Mouse (Mus musculus) urinary bladder, postnatal 10 days (tissue): ENCODE data around the gene Ift43.

Experiments used
- DNase-seq: peaks from one replicate; pipeline ENCODE4 v3.0.0; 2022; ENCODE audit warnings: low spot score

Gene Ift43

GRCm38 (mm10) chr12:86078553-86079201 lies 3.7 kb upstream of the Ift43 start, which contains the start of gene Tgfb3:
Gene Tgfb3 (minus strand): TSS chr12:86079041.
- DNase-seq = no peak

GRCm38 (mm10) chr12:86079202-86079667 lies 3.1 kb upstream of the Ift43 start:
- DNase-seq = peak; percentile 63

GRCm38 (mm10) chr12:86085873-86086272 lies 3.5 kb downstream of the Ift43 start:
- DNase-seq = no peak

GRCm38 (mm10) chr12:86086550-86086949 lies 4.2 kb downstream of the Ift43 start:
- no peak for DNase-seq

DNA sequence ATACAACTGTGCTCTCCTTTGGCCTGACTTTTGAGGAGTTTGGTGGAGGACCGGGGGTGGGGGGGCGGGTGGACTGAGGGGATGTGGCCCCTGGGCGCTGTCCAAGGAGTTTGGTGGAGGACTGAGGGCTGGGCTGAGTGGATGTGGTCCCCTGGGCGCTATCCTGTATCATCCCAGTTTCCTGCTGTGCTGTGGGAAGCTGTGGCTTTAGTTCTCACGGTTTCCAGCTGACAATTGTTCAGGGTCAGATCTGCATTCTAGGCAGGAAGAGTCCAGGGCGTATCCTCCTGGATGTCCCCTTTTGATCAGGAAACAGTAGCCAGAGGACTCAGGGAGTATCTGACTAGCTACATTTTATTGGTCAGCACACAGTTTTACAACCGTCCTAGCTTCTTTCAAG lies 5.7 kb downstream of the Ift43 start:
- DNase-seq = no peak

DNA sequence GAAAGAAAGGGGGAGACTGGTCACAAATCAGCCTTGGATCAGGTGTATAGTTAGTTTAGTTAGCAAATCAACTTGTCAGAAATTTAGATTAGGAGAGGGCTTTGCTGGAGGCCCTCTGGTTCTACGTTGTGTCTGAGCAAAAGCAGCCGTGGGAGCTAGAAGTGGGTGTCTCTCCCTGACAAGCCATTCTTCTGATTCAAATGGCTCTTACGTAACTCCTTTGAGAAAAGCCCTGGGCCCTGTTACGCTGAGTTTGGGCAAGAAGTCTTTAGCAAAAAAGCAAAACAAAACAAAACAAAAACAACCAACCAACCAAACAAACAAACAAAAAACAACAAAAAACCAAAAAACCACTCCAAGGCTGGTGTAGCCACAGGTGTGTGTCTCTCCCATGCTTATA lies 8.4 kb downstream of the Ift43 start:
- no peak for DNase-seq

DNA sequence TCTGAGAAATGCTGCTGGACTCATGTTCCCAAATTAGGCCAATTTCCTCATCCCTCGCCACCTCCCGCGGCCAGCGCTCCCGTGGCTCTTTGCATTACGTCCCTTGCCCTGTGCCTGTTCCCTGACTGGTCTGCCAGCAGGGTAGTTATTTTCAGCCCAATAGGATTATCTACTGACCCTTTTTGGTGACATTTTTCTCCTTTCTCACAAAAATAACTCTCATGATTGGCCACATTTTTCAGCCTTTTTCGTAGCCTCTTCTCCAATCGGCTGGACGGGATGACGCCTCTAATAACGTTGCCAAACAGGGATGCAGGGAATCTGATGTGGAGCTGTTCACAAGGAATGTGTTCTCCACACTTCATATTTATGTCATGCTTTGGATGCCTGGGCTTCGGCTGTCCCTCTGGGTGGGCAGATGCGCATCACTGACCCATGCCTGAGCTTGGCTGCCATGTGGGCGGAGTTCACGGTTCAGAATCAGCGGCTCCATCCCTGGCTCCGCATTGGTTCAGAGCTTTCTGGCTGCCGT lies 9.3 kb downstream of the Ift43 start:
- DNase-seq = no peak

DNA sequence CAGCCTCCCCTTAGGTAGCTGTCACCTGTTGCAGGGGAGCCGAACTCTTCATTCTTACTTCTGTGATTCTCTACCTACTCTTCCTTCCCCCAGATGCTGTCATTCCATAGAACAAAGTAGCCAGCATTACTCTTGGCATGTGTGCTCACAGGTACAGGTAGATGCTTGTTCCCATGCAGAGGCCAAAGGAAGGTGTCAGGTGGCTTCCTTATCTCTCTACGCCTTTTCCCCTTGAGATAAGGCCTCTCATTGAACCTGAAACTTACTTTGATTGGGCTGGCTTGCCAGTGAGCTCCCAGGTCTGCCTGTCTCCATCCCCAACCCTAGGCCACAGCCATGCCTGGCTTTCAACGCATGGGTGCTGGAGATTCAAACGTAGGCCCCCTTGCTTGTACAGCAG lies 11.7 kb downstream of the Ift43 start:
- DNase-seq = no peak

- no peak for DNase-seq
Observed at GRCm38 (mm10) chr12:86095806-86096205, 13.5 kb downstream of the Ift43 start.

DNA sequence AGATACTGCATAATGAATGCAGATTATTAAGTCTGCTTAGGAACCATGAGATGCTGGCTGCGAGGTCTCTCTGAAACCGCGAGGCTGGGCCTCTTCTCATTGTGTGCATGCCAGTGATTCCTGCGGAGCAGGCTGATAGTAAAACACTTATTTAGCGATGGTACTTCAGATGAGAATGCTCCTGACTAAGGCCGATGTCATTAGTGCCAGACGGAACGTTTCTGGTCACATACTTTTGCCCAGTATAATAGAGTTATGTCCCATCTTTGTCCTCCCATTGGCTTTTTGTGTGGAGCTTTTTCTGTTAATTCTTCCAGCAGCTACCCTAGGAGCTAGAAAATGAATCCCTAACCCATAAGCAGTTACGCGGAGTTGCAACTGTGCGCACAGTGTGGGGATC lies 15.4 kb downstream of the Ift43 start:
- DNase-seq = no peak

GRCm38 (mm10) chr12:86100711-86101110 lies 18.4 kb downstream of the Ift43 start:
- DNase-seq = no peak

- DNase-seq = no peak
Observed at GRCm38 (mm10) chr12:86102686-86103085, 20.3 kb downstream of the Ift43 start.

- no peak for DNase-seq
Observed at GRCm38 (mm10) chr12:86103391-86103790, 21.1 kb downstream of the Ift43 start.

DNA sequence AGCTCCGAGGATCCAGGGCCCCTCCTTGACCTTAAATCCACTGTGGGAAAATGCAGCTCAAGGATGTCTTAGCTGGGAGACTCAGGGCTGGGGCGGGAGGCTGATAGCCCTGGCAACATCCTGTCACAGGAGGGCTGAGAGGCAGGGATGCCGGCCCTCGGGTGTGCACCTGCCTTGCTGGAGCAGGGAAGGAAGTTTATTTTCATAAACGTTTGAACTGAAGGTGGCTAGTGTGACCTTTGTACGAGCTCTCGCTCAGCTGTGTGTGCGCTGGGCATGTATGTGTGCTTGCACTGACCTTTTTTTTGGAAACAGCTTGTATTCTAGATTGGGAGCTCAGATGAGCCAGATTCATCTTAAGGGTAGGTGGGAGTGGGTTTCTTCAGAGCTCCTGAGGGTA lies 21.5 kb downstream of the Ift43 start:
- no peak for DNase-seq

DNA sequence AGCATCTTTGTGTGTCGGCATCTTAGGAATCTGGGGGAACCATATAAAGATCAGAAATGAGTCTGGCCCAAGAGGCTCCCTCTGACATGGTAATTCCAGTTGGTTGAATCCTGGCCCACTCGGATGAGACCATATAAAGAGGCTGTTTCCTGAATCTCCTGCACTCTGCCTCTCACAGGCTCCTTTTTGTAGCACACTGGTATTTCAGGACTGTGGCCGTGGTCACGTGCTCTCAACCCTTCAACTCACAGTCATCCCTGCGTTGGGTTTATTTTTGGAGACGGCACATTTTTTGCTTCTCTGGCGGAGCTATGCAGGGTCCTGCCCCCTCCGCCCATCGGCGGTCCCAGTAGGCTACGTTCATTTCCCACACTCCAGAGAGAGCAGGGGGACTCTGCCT lies 22.0 kb downstream of the Ift43 start:
- no peak for DNase-seq

GRCm38 (mm10) chr12:86105546-86105945 lies 23.2 kb downstream of the Ift43 start:
- DNase-seq = no peak

GRCm38 (mm10) chr12:86106086-86106485 lies 23.7 kb downstream of the Ift43 start:
- no peak for DNase-seq

DNA sequence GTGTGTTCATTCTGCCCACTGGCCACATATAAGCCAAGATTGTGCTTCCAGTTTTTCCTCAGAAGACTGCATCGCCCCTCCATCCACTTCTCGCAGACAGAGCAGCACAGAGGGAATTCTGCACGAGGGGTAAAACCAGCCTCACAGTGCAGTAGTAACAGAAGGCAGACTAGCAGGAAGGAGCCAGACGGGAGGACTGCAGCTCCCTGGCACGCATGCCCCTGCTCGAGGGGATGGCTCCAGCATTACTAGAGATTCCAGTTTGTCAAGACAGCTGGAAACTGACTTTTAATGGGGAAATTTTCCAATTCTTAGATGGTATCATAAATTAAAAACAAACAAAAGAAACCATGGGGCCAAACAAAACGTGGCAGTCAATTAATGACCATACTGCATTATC lies 25.3 kb downstream of the Ift43 start:
- DNase-seq = no peak

DNA sequence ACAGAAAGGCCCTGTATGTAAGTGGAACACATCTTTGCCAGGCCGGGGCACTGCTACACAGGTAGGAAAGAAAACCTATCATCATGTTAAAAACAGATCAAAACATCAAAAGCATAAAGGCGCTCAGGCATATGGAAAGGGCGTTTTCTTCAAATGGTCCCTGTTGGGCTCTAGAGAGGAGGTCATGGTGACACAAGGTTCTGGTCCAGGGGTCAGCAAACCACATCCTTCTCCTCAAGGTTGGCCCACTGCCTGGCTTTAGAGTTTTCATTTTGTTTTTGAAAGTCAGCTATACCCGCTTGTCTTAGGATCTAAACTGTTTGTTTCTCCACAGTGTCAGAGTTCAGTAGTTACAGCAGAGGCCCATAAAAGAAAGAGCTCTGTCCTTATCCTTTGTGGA lies 27.2 kb downstream of the Ift43 start:
- DNase-seq = no peak

GRCm38 (mm10) chr12:86110637-86111036 lies 28.3 kb downstream of the Ift43 start:
- DNase-seq = no peak

GRCm38 (mm10) chr12:86116295-86116835 lies 34.0 kb downstream of the Ift43 start:
- DNase-seq = no peak

- no peak for DNase-seq
Observed at GRCm38 (mm10) chr12:86124016-86124415, 41.7 kb downstream of the Ift43 start.

GRCm38 (mm10) chr12:86128122-86128521 lies 45.8 kb downstream of the Ift43 start:
- DNase-seq = no peak

DNA sequence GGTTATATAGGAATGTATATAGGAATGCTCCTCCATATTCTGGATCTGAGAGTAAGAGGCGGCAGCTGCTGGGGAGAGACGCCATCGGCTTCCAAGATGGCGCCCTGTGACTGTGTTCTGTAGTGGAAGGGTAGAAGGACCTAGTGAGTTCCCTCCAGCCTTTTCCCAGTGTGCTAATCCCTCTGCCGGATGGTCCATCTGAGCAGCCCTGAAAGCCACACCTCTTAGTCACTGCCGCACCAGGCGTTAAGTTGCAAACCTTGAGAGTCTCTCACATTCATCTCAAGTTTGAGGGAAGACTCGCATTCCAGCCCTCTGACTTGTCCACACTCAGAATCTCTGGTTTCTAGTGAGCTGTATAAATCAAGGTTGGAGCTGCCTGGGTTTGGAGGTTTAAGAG lies 46.7 kb downstream of the Ift43 start:
- no peak for DNase-seq
